Mouse (Mus musculus) lung, embryonic 15.5 days (tissue): ENCODE measurements around the gene Rnf123. TPM values are rescaled to one million over a fixed set of nuclear protein-coding genes. Genes with fewer than 3 reads are reported as not detected.
A peak's percentile ranks its signal among the peaks of the same experiment; 100 is the strongest.

Source experiments
- ATAC-seq: fragments of 200-750 bp; cut with Nextera tagmentation; 2 replicates; pipeline ENCODE4 v1.8.0; 2017; ENCODE audit warnings: moderate number of reproducible peaks, borderline replicate concordance; ENCODE audit not compliant: low FRiP score, low TSS enrichment; ENCODE audit errors: extremely low read depth
- H3K27ac ChIP-seq: fragments of 300-500 bp; sonication (generic); 2 replicates; pipeline ENCODE4 v1.5.1; 2015; ENCODE audit warnings: moderate library complexity, mild to moderate bottlenecking, inconsistent platforms
- H3K27me3 ChIP-seq: fragments of 300-500 bp; sonication (generic); 2 replicates; pipeline ENCODE4 v1.6.1; 2015; ENCODE audit warnings: inconsistent platforms
- H3K36me3 ChIP-seq: fragments of 300-500 bp; sonication (generic); 2 replicates; pipeline ENCODE4 v1.6.1; 2015; ENCODE audit warnings: inconsistent platforms
- H3K4me1 ChIP-seq: fragments of 300-500 bp; sonication (generic); 2 replicates; pipeline ENCODE4 v1.6.1; 2015; ENCODE audit warnings: inconsistent platforms
- H3K4me2 ChIP-seq: fragments of 300-500 bp; sonication (generic); 2 replicates; pipeline ENCODE4 v1.6.1; 2015; ENCODE audit warnings: inconsistent platforms, mild to moderate bottlenecking, moderate library complexity
- H3K4me3 ChIP-seq: fragments of 300-500 bp; sonication (generic); 2 replicates; pipeline ENCODE4 v1.5.1; 2015; ENCODE audit warnings: mild to moderate bottlenecking, inconsistent platforms
- H3K9ac ChIP-seq: fragments of 300-500 bp; sonication (generic); 2 replicates; pipeline ENCODE4 v1.6.1; 2015; ENCODE audit warnings: inconsistent platforms
- H3K9me3 ChIP-seq: fragments of 300-500 bp; sonication (generic); 2 replicates; pipeline ENCODE4 v1.6.1; 2016; ENCODE audit warnings: inconsistent platforms
- whole genome bisulfite sequencing: fragments of 180-500 bp; shearing (Covaris S2); methylation state at CpG from one replicate; pipeline ENCODE4 v1.1.7; 2015; 5-methylcytosine and 5-hydroxymethylcytosine counted together
- polyA plus RNA-seq: library from polyadenylated mRNA; unstranded; fragments of >200 nt; fragmentation: Nextera tagmentation; extraction: Ambion mirVana; gene quantifications from 2 replicates; pipeline ENCODE4 v1.2.1, GENCODE M21; 2015

Rnf123 gene
- polyA plus RNA-seq, 1 experiment from 2014 or later, result 28.4 TPM

DNA sequence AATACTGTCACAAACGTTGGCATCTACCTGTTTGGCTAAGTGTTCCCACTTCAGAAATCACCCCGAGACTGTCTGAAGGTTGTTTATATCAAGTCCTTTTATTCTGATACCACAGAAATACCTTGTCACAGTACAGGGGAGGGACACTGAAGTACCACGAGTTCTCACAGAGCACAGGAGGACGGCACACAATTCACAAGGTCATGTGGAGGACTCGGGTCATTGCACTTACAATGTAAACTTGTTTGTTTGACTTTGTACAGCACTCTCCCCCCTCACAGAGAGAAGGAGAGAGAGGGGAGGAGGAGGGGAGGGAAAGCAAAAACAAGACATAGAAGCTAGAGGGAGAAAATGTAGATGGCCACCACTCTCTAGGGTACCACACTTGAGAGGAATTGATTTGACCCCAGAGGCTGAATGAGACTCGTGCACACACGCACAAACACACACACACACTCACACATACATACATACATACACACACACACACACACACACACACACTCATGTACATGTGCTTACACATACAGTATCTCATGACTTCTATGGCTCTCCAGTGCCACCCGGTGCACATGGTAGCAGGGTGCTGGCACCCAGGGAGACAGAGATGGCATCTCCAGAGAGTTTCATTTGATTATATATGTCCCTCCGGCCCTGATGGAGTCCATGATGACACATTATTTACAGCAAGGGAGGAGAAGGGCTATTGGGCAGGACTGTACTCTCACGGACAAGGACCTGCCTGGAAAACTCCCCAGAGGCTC is 13.0 kb upstream of the Rnf123 start:
- Histone ChIP-seq H3K27ac (no peak overlapping the region), H3K4me3 (no peak overlapping the region), H3K9ac (no peak overlapping the region), H3K27me3 (no peaks in the 10 kb centered on the region), H3K4me2 (peak overlapping the region; percentile 99; the same call in 1 of the 2 replicates), H3K36me3 (peaks cover 4% of the 10 kb centered on the region; the same call in 1 of the 2 replicates), H3K4me1 (peaks cover 18% of the 10 kb centered on the region), H3K9me3 (no peaks in the 10 kb centered on the region)
- 50% methylated on average over 10 of the region's 10 CpGs for WGBS
- ATAC-seq, result no peak

DNA sequence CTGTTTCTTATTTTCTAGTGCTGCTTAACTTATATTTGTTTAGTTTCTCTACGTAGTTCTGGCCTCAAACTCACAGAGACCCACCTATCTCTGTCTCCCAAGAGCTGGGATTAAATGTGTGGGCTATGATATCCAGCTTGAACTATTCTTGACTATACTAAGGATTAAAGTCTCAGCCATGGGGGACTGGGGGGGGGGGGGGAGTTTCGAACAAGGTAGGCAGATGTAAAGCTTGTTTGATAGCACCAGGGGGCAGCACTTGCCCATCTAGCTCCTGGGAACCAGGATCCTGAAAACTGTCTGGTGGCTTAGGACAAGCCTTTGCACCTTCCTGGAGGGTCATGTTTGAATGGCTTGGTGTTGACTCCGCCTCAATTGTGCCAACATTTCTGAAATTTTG is 12.4 kb upstream of the Rnf123 start:
- Histone ChIP-seq H3K27ac (peak overlapping the region; percentile 82; the same call in 1 of the 2 replicates), H3K4me3 (peak overlapping the region; percentile 71), H3K9me3 (no peaks in the 10 kb centered on the region), H3K9ac (peak overlapping the region; percentile 72; the same call in 1 of the 2 replicates), H3K4me2 (peak overlapping the region; percentile 99), H3K36me3 (peaks cover 9% of the 10 kb centered on the region; the same call in 1 of the 2 replicates), H3K4me1 (peaks cover 18% of the 10 kb centered on the region), H3K27me3 (no peaks in the 10 kb centered on the region)
- 7% methylated on average over 3 of the region's 3 CpGs for WGBS
- ATAC-seq, result no peak

DNA sequence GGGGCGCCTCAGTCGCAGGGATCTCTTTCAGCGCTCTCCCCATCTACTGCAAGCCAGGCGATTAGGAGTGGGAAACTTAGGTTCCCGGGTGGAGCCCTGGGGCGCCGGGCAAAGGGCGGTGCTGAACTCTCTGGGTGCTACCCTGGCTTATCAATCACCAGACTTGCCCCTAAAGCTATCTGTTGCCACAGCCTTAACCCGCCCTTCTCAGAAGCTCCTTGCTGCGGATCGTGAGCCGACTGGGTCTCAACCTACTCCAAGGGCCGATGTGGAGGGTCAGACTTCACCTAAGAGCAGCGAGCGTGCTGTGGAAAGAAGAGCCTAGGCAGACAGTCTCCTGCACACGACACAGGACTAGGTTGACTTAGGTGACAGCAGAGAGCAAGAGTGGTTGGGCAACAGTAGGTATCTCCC is 11.9 kb upstream of the Rnf123 start:
- Histone ChIP-seq H3K4me1 (peaks cover 18% of the 10 kb centered on the region), H3K27ac (peak overlapping the region; percentile 82), H3K27me3 (no peaks in the 10 kb centered on the region), H3K9ac (peak overlapping the region; percentile 72), H3K9me3 (no peaks in the 10 kb centered on the region), H3K4me2 (peak overlapping the region; percentile 99), H3K4me3 (peak overlapping the region; percentile 71), H3K36me3 (peaks cover 14% of the 10 kb centered on the region; the same call in 1 of the 2 replicates)
- no peak; the same call in 1 of the 2 replicates for ATAC-seq
- under 1% methylated on average over 16 of the region's 16 CpGs for WGBS

DNA sequence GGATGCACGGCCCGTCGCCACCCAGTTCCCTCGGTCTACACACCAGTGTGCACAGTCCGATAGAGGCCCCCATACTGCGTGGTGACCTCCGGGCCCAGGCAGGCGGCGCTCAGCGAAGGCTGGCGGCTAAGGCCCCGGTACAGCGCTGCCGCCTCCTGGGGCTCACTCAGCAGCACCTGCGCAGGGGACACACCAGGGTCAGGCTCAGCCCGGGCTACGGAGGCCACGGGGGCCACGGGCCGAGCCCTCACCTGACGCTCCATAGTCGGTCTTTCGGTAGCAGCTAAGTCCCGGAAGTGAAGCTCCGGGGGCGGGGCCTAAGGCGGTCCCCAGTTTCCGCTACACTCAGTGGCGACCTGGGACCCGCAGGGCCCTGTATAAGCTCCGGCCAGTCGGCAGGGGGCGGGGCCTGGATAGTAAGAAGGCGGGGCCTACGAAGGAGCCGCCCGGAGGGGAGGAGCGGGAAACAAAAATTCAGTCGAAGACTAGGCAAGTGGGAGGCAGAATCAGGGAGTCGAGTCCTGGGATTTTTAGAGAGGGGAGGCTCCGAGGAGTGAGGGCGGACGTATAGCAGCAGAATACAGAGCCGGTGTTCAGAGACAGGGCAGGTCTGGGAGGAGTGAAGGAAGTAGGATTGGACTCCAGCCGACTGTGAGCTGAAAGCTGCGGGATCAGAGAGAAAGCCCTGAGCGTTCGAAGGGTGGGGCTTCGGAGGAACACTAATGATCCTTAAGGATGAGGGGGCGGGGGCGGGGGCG is 11.2 kb upstream of the Rnf123 start, which contains the start of gene Apeh:
Gene Apeh (minus strand): TSS at position 423 of the 758 bp plus-strand sequence.
- Histone ChIP-seq H3K4me1 (peaks cover 18% of the 10 kb centered on the region), H3K27me3 (no peaks in the 10 kb centered on the region), H3K36me3 (peaks cover 20% of the 10 kb centered on the region), H3K9me3 (no peaks in the 10 kb centered on the region), H3K27ac (peak within 1 kb of the TSS; percentile 82), H3K9ac (peak within 1 kb of the TSS; percentile 72), H3K4me3 (peak within 1 kb of the TSS; percentile 71), H3K4me2 (peak within 1 kb of the TSS; percentile 99)
- peak; percentile 96 for ATAC-seq
- WGBS, result under 1% methylated on average over 52 of the region's 52 CpGs

DNA sequence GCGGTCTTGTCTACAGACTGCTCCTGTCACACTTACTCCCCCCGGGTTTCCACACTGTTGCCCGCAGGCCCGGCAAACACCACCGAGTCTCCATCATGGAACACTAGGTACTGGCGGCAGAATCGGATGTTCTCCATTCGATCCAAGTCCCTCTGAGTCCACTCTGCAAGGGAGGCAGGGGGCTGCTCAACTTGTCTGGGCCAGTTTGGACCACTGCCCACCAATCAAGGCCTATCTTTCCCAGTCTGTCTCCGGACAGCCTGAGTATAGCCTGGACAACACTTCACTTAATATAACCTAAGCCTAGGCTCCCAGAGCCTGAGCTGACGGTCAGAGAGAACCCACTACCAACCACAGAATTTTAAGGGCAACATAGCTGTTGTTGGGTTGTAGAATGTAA is 10.4 kb upstream of the Rnf123 start:
- ATAC-seq, result no peak

DNA sequence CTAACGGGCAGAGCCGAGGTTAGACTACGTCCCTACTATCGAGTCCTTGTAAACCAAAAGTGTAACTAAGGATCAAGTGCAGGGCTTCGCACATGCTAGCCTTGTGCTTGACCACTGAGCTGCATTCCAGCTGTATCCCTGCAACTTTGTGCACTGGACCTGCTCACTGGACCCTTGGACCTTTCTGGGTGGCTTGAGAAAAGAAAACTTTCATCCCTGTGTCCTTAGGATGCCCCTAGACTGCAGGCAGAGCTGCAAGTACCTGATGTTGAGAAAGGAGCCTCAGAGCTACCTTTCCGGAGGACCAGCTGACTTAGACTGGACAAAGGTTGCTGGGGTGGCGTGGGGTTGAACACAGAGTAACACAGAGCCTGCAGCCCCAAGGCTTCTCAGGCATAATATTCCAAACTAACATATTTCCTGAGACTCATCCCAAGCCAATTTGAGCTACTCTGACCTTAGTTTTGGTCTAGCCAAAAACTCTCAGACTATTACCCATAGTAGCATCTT is 7.5 kb upstream of the Rnf123 start:
- Histone ChIP-seq H3K4me1 (peaks cover 18% of the 10 kb centered on the region), H3K9ac (no peak overlapping the region), H3K27ac (no peak overlapping the region), H3K36me3 (peaks cover 54% of the 10 kb centered on the region), H3K27me3 (no peaks in the 10 kb centered on the region), H3K4me3 (no peak overlapping the region), H3K9me3 (no peaks in the 10 kb centered on the region), H3K4me2 (no peak overlapping the region)
- 93% methylated on average over 7 of the region's 7 CpGs for WGBS
- no peak for ATAC-seq

More for the DNA sequence above, 10.4 kb upstream of the Rnf123 start:
- WGBS, result 63% methylated on average over 10 of the region's 10 CpGs
- Histone ChIP-seq H3K27me3 (no peaks in the 10 kb centered on the region), H3K9me3 (no peaks in the 10 kb centered on the region), H3K27ac (peak overlapping the region; percentile 82; the same call in 1 of the 2 replicates), H3K4me2 (peak overlapping the region; percentile 99), H3K9ac (peak overlapping the region; percentile 72), H3K4me1 (peaks cover 18% of the 10 kb centered on the region), H3K36me3 (peaks cover 28% of the 10 kb centered on the region), H3K4me3 (peak overlapping the region; percentile 71)

DNA sequence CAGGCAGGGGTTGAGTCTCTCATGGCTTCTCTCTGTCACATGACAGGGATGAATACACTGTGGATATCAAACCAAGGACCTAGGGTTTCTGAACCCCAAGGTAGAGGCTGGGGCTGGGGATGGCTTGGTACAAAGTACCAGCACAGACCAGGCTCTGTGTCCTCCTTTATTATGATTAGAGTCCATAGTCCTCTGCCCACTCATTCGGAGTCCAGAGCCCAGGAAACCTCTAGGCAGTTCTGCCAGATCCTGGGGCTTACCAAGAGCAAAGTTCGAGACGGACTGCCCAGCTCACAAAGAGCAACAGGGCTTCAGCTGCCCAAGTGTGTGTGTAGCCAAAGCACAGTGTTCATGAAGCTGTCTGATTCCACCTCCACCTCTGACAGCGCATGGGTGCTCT is 2.1 kb upstream of the Rnf123 start:
- Histone ChIP-seq H3K27ac (no peak overlapping the region), H3K4me3 (no peak overlapping the region)

DNA sequence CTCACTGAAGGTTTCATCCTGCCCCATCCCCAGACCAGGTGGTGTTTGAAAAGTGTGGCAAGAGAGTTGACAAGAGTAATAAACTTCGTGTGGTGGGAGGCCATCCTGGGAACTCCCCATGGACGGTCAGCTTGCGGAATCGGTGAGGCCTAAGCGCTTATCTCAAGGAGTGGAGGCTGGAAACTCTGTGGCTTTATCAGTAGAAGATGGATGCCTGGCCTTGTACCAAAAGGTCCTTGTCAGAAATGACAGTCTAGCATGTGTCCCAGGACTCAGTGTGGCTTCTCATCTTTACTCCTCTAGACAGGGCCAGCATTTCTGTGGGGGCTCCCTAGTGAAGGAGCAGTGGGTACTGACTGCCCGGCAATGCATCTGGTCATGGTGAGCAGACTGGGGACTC is 415 bp upstream of the Rnf123 start:
- Histone ChIP-seq H3K4me2 (no peak overlapping the region), H3K9ac (no peak overlapping the region), H3K27ac (no peak overlapping the region), H3K36me3 (peaks cover 42% of the 10 kb centered on the region), H3K27me3 (peaks cover 34% of the 10 kb centered on the region), H3K9me3 (no peaks in the 10 kb centered on the region), H3K4me1 (peaks cover 11% of the 10 kb centered on the region), H3K4me3 (no peak overlapping the region)
- no peak for ATAC-seq
- WGBS, result 42% methylated on average over 6 of the region's 6 CpGs

More for the DNA sequence above, 2.1 kb upstream of the Rnf123 start:
- no peak overlapping the region for H3K4me2 ChIP-seq
- peaks cover 34% of the 10 kb centered on the region for H3K27me3 ChIP-seq
- H3K9me3 ChIP-seq, result no peaks in the 10 kb centered on the region
- 92% methylated on average over 4 of the region's 4 CpGs for WGBS
- H3K9ac ChIP-seq, result no peak overlapping the region
- ATAC-seq, result no peak
- peaks cover 59% of the 10 kb centered on the region for H3K36me3 ChIP-seq
- H3K4me1 ChIP-seq, result 0 out of 2 replicates have a peak, but pooled peaks cover 5% of the 10 kb centered on the region

DNA sequence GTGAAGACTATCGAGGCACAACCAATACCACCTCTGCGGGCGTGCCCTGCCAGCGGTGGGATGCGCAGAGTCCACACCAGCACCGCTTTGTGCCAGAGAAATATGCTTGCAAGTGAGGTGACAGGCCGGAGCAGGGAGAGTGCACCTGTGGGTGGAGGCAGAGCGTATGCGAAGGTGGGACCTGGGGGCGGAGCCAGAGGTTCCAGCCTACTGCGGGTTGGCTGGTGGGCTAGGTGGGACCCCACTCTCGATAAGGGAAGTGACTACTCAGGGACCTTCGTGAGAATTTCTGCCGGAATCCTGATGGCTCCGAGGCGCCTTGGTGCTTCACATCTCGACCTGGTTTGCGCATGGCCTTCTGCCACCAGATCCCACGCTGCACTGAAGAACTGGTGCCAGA is 597 bp downstream of the Rnf123 start:
- peaks cover 21% of the 10 kb centered on the region for H3K4me1 ChIP-seq
- H3K9ac ChIP-seq, result no peak overlapping the region
- peak overlapping the region; percentile 49 for H3K4me2 ChIP-seq
- H3K9me3 ChIP-seq, result no peaks in the 10 kb centered on the region
- H3K27me3 ChIP-seq, result peaks cover 34% of the 10 kb centered on the region
- H3K36me3 ChIP-seq, result peaks cover 33% of the 10 kb centered on the region
- ATAC-seq, result no peak
- WGBS, result 4% methylated on average over 19 of the region's 19 CpGs
- no peak overlapping the region for H3K27ac ChIP-seq
- peak overlapping the region; percentile 19 for H3K4me3 ChIP-seq

DNA sequence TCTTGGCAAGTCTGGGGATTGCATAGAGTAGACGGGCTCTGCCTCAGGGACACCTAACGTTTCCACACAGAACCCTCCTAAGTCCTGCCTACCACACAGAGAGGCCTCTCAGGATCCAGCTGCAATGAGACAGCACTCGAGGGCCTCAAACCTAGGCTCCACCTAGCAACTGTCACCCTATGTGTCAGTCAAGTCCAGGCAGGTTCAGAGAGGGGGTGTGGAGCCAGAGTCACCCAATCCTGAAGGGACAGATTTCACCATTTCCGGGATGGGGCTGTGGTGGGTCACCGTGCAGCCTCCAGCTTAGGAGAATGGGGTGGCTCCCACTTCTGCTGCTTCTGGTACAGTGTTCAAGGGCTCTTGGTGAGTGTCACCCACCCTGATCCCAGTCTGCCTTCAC is 3.0 kb downstream of the Rnf123 start, which contains the start of gene Mst1:
Gene Mst1 (plus strand): TSS at position 269 of the 400 bp plus-strand sequence.
- no peak within 1 kb of the TSS for H3K27ac ChIP-seq
- WGBS, result 61% methylated on average over 5 of the region's 5 CpGs

DNA sequence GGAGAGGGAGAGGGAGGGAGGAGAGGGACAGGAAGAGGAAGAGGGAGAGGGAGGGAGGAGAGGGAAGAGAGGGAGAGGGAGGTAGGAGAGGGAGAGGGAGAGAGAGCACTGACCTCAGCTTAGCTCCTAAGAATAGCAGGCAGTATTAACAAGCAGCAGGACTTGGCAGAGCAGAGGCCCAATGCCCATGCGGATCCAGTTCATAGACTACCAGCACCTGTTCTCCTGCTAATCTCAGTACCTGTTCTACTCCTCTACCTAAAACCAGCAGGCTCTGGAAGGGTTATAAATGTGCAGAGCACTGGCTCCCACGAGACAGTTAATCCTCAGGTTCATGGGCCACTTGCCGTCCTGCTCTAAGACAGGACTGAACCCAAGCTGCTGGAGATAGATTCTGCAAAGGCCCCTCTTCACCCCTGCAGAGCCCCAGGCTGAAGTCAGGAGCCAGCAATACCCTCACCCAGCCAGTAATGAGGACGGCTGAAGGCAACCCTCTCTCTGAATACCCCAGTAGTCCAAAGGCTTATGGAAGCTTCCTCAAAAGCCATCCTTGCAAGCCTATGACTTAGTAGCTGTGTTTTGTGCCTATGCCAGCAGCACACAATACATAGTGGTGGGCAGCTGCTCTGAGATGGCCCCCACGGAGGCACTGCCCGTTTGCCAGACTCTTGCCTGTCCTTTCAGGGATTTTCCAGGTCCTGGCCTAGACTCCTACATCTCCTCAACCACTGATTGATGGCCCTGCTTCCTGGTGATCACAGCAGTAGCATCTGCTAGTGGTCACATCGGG is 9.8 kb downstream of the Rnf123 start:
- Histone ChIP-seq H3K4me1 (peaks cover 7% of the 10 kb centered on the region), H3K4me2 (no peak overlapping the region), H3K4me3 (no peak overlapping the region), H3K36me3 (peaks cover 9% of the 10 kb centered on the region; the same call in 1 of the 2 replicates), H3K9ac (no peak overlapping the region), H3K27ac (no peak overlapping the region), H3K9me3 (no peaks in the 10 kb centered on the region), H3K27me3 (no peaks in the 10 kb centered on the region)
- no peak for ATAC-seq
- WGBS, result 58% methylated on average over 7 of the region's 7 CpGs

More for the DNA sequence above, 3.0 kb downstream of the Rnf123 start, which contains the start of gene Mst1:
- Histone ChIP-seq H3K9me3 (no peaks in the 10 kb centered on the region), H3K9ac (peak within 1 kb of the TSS; percentile 86), H3K4me1 (peaks cover 21% of the 10 kb centered on the region), H3K4me2 (peak within 1 kb of the TSS; percentile 82), H3K36me3 (peaks cover 11% of the 10 kb centered on the region; the same call in 1 of the 2 replicates), H3K27me3 (peaks cover 34% of the 10 kb centered on the region), H3K4me3 (peak within 1 kb of the TSS; percentile 69)
- no peak for ATAC-seq
